Mouse (Mus musculus): ENCODE results near the gene Eef1akmt1.

The Eef1akmt1 gene

GRCm38 (mm10) chr14:57517001-57517400 is 54.4 kb downstream of the Eef1akmt1 start:
- DNase-seq = no peak

- DNase-seq = no peak
Measured at GRCm38 (mm10) chr14:57515156-57515762, 56.2 kb downstream of the Eef1akmt1 start.

GRCm38 (mm10) chr14:57509554-57509953 is 61.9 kb downstream of the Eef1akmt1 start:
- peak; percentile 64 to 85 for DNase-seq

GRCm38 (mm10) chr14:57503729-57504128 is 67.7 kb downstream of the Eef1akmt1 start:
- DNase-seq = no peak
